In the genomic region with DNA sequence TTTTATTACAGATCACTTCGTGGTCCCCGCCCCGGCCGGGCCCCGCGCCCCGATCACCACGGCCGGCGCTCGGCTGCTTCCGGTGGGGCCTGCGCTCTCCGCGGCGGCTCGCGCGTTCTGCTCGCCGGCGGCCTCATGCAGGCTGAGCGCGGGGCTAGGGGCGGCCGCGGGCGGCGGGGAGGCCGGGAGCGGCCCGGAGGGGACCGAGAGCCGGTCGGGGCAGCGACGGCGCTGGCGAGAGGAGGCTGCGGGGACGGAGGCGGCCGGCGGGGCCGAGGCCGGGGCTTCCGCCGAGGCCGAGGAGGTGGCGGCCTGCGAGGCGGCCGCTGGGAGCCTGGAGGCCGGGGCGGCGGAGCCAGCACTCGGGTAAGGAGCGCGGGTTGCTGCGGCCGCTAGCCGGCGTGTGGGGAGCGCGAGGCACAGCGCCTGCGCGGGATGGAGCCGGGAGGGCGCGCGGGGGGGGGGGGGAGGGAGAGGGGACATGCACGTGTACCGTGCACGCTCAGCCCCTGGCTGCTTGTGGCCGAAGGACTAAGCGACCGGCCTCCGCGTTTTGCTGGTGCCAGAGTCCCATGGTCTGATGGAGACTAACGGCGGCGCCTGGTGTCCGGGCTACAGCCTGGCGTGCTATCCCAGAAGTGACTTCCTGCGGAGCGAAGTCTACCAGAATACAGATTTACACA, we compare ENCODE assay signal across 8 mouse cellular contexts. TPM values are rescaled to one million over a fixed set of nuclear protein-coding genes. Genes with fewer than 3 reads are reported as not detected.
DNase-seq lines count a peak whose midpoint lies in the region; ATAC-seq and TF ChIP-seq lines count a peak whose summit lies in the region.

A gene (plus strand): TSS at position 109 of the 683 bp plus-strand sequence.

- peak within 1 kb of the TSS; percentile 97 for H3K9ac ChIP-seq in hindbrain, embryonic 14.5 days

- H3K27me3 ChIP-seq in hindbrain, embryonic 14.5 days (ENCODE audit: control insufficient read depth, insufficient read depth, low read length), result no peaks in the 10 kb centered on the region

- ATAC-seq in hindbrain, embryonic 14.5 days (ENCODE audit: low FRiP score), result peak; percentile 96
- ATAC-seq in megakaryocyte, adult 5-6 weeks (ENCODE audit: poor library complexity, severe bottlenecking), result peak; percentile 77

- H3K9me3 ChIP-seq in hindbrain, embryonic 14.5 days (ENCODE audit: control insufficient read depth, low read length), result no peaks in the 10 kb centered on the region

- H3K27ac ChIP-seq in hindbrain, embryonic 14.5 days, result peak within 1 kb of the TSS; percentile 96
- H3K27ac ChIP-seq in left cerebral cortex, adult 2 months, result peak within 1 kb of the TSS; percentile 95

- peak within 1 kb of the TSS; percentile 82 for H3K4me3 ChIP-seq in hindbrain, embryonic 14.5 days (replicated peaks; ENCODE audit: low read length)
- H3K4me3 ChIP-seq in left cerebral cortex, adult 2 months, result peak within 1 kb of the TSS; percentile 69

- under 1% methylated on average over 80 of the region's 87 CpGs for WGBS in hindbrain, embryonic 14.5 days

- intact Hi-C loops in left cerebral cortex, adult 2 months (cut with DNase I), result loop anchor here (2.0 to 5.0 kb wide), 2 partner anchors 38 to 231 kb away; a partner anchor contains a TSS

- H3K36me3 ChIP-seq in hindbrain, embryonic 14.5 days (replicated peaks; ENCODE audit: control insufficient read depth, insufficient read depth), result no peaks in the 10 kb centered on the region

- peak; percentile 71 for DNase-seq in R1 (ENCODE audit: low read depth, low spot score)
- peak; percentile 88 to 92 for DNase-seq in cerebellum, postnatal 14 days
- peak; percentile 64 to 67 for DNase-seq in frontal cortex, postnatal 25 days (ENCODE audit: low spot score in 2 of 2)
- DNase-seq in hindbrain, embryonic 14.5 days (ENCODE audit: low spot score), result peak; percentile 82
- peak; percentile 85 to 86 for DNase-seq in left cerebral cortex, adult 2 months (ENCODE audit: extremely low spot score in 1 of 2, low spot score in 2 of 2)
- peak; percentile 87 for DNase-seq in right cerebral cortex, adult 18-20 months
- peak; percentile 92 for DNase-seq in urinary bladder, adult 2 months (ENCODE audit: low spot score)

- H3K4me2 ChIP-seq in hindbrain, embryonic 14.5 days (replicated peaks), result peak within 1 kb of the TSS; percentile 82

- peaks cover 12% of the 10 kb centered on the region for H3K4me1 ChIP-seq in hindbrain, embryonic 14.5 days (replicated peaks; ENCODE audit: control insufficient read depth, insufficient read depth, low read length)

- peak; percentile 19 for TF ChIP-seq CTCF in left cerebral cortex, adult 2 months (IDR thresholded peaks at IDR 0.05)

RNA-seq across cellular contexts. Expression of the gene that starts here (rescaled TPM):
- polyA plus RNA-seq in hindbrain, embryonic 14.5 days (2014; fragmentation: Nextera tagmentation; extraction: Ambion mirVana), result 3.9 and 6.2 TPM in 2 replicates
- 10 to 100 TPM in 1 of 2 experiments, 1 to 10 TPM in 1; 9.8 to 11.2 TPM for total RNA-seq in left cerebral cortex, adult 2 months (2021)
- total RNA-seq in megakaryocyte, adult 5-6 weeks (2015), result 5.2 and 8.6 TPM in 2 replicates
- 11.4 and 18.4 TPM in 2 replicates for total RNA-seq in megakaryocyte, adult 5-6 weeks (2017)
- polyA plus RNA-seq in urinary bladder, adult 2 months (2012; rRNA removed), result 12.9 and 14.9 TPM in 2 replicates

Comparison
In these comparisons a context has a peak if more than half of its experiments do, and no peak if none do; other contexts are left out.
1. Peak in every context shown above with its lines: DNase-seq, ATAC-seq, H3K4me3 ChIP-seq and H3K27ac ChIP-seq.